Mouse (Mus musculus): ENCODE results near the gene Atp13a2. TPM values are rescaled to one million over a fixed set of nuclear protein-coding genes. Genes with fewer than 3 reads are reported as not detected.

Atp13a2 gene
- polyA plus RNA-seq, 1 experiment from 2014 or later, result 31.4 TPM

- Histone ChIP-seq H3K27ac (no peak overlapping the region), H3K27me3 (replicated peaks) (peaks cover 3% of the 10 kb centered on the region; the same call in 1 of the 2 replicates), H3K9me3 (replicated peaks) (no peaks in the 10 kb centered on the region), H3K4me1 (peaks cover 39% of the 10 kb centered on the region), H3K4me2 (no peak overlapping the region), H3K9ac (no peak overlapping the region), H3K36me3 (peaks cover 37% of the 10 kb centered on the region), H3K4me3 (no peak overlapping the region)
- no peak for ATAC-seq
- WGBS (ENCODE audit: insufficient replicate concordance), result 64% methylated on average over 9 of the region's 9 CpGs
Observed at GRCm38 (mm10) chr4:140963941-140964597, 22.6 kb upstream of the Atp13a2 start.

- H3K4me2 ChIP-seq, result no peak overlapping the region
- 26% methylated on average over 7 of the region's 7 CpGs for WGBS (ENCODE audit: insufficient replicate concordance)
- H3K9me3 ChIP-seq (replicated peaks), result no peaks in the 10 kb centered on the region
- no peak for ATAC-seq
- no peak overlapping the region for H3K9ac ChIP-seq
- H3K36me3 ChIP-seq, result peaks cover 42% of the 10 kb centered on the region
- H3K27ac ChIP-seq, result no peak overlapping the region
- H3K27me3 ChIP-seq (replicated peaks), result no peaks in the 10 kb centered on the region
- no peak overlapping the region for H3K4me3 ChIP-seq
- H3K4me1 ChIP-seq, result peaks cover 39% of the 10 kb centered on the region
Observed at GRCm38 (mm10) chr4:140964620-140965019, 22.1 kb upstream of the Atp13a2 start.

- 79% methylated on average over 11 of the region's 11 CpGs for WGBS (ENCODE audit: insufficient replicate concordance)
- H3K27ac ChIP-seq, result no peak overlapping the region
- H3K9me3 ChIP-seq (replicated peaks), result no peaks in the 10 kb centered on the region
- H3K4me1 ChIP-seq, result peaks cover 23% of the 10 kb centered on the region
- H3K36me3 ChIP-seq, result peaks cover 72% of the 10 kb centered on the region
- no peak overlapping the region for H3K4me2 ChIP-seq
- no peak overlapping the region for H3K4me3 ChIP-seq
- ATAC-seq, result no peak
- H3K9ac ChIP-seq, result no peak overlapping the region
- no peaks in the 10 kb centered on the region for H3K27me3 ChIP-seq (replicated peaks)
Observed at GRCm38 (mm10) chr4:140967386-140968159, 19.1 kb upstream of the Atp13a2 start.

- no peak overlapping the region for H3K4me2 ChIP-seq
- no peak overlapping the region for H3K27ac ChIP-seq
- no peak for ATAC-seq
- no peaks in the 10 kb centered on the region for H3K9me3 ChIP-seq (replicated peaks)
- no peak overlapping the region for H3K4me3 ChIP-seq
- no peaks in the 10 kb centered on the region for H3K27me3 ChIP-seq (replicated peaks)
- peaks cover 96% of the 10 kb centered on the region for H3K36me3 ChIP-seq
- peaks cover 8% of the 10 kb centered on the region; the same call in 1 of the 2 replicates for H3K4me1 ChIP-seq
- H3K9ac ChIP-seq, result no peak overlapping the region
- WGBS (ENCODE audit: insufficient replicate concordance), result 79% methylated on average over 13 of the region's 13 CpGs
Observed at GRCm38 (mm10) chr4:140971691-140972090, 15.0 kb upstream of the Atp13a2 start.

GRCm38 (mm10) chr4:140974408-140974807, 12.3 kb upstream of the Atp13a2 start:
- Histone ChIP-seq H3K4me1 (peaks cover 30% of the 10 kb centered on the region), H3K4me3 (no peak overlapping the region), H3K27ac (no peak overlapping the region), H3K9me3 (replicated peaks) (no peaks in the 10 kb centered on the region), H3K4me2 (no peak overlapping the region), H3K36me3 (peaks cover 97% of the 10 kb centered on the region), H3K27me3 (replicated peaks) (no peaks in the 10 kb centered on the region), H3K9ac (no peak overlapping the region)
- no peak for ATAC-seq
- WGBS (ENCODE audit: insufficient replicate concordance), result 86% methylated on average over 6 of the region's 6 CpGs

- Histone ChIP-seq H3K9ac (no peak overlapping the region), H3K36me3 (peaks cover 97% of the 10 kb centered on the region), H3K4me2 (no peak overlapping the region), H3K27me3 (replicated peaks) (no peaks in the 10 kb centered on the region), H3K4me3 (no peak overlapping the region), H3K4me1 (peaks cover 30% of the 10 kb centered on the region), H3K27ac (no peak overlapping the region), H3K9me3 (replicated peaks) (no peaks in the 10 kb centered on the region)
- no peak for ATAC-seq
- 83% methylated on average over 7 of the region's 7 CpGs for WGBS (ENCODE audit: insufficient replicate concordance)
Observed at GRCm38 (mm10) chr4:140975356-140975755, 11.3 kb upstream of the Atp13a2 start.

GRCm38 (mm10) chr4:140977278-140977677, 9.4 kb upstream of the Atp13a2 start:
- H3K36me3 ChIP-seq, result peaks cover 79% of the 10 kb centered on the region
- H3K4me1 ChIP-seq, result peaks cover 30% of the 10 kb centered on the region
- H3K9ac ChIP-seq, result no peak overlapping the region
- no peaks in the 10 kb centered on the region for H3K9me3 ChIP-seq (replicated peaks)
- WGBS (ENCODE audit: insufficient replicate concordance), result 68% methylated on average over 10 of the region's 10 CpGs
- H3K4me2 ChIP-seq, result no peak overlapping the region
- no peak for ATAC-seq
- H3K4me3 ChIP-seq, result no peak overlapping the region
- no peaks in the 10 kb centered on the region for H3K27me3 ChIP-seq (replicated peaks)
- H3K27ac ChIP-seq, result no peak overlapping the region

GRCm38 (mm10) chr4:140977886-140978692, 8.6 kb upstream of the Atp13a2 start:
- Histone ChIP-seq H3K9me3 (replicated peaks) (no peaks in the 10 kb centered on the region), H3K4me3 (no peak overlapping the region), H3K27ac (no peak overlapping the region), H3K36me3 (peaks cover 71% of the 10 kb centered on the region), H3K9ac (no peak overlapping the region), H3K4me1 (peaks cover 34% of the 10 kb centered on the region), H3K27me3 (replicated peaks) (no peaks in the 10 kb centered on the region), H3K4me2 (0 out of 2 replicates have a peak overlapping the region, but pooled peaks have one; percentile 21)
- 52% methylated on average over 14 of the region's 14 CpGs for WGBS (ENCODE audit: insufficient replicate concordance)
- ATAC-seq, result no peak

- no peak overlapping the region for H3K27ac ChIP-seq
- H3K4me3 ChIP-seq, result no peak overlapping the region
- H3K9me3 ChIP-seq (replicated peaks), result no peaks in the 10 kb centered on the region
- H3K36me3 ChIP-seq, result peaks cover 37% of the 10 kb centered on the region
- H3K27me3 ChIP-seq (replicated peaks), result no peaks in the 10 kb centered on the region; the same call in 1 of the 2 replicates
- no peak overlapping the region for H3K4me2 ChIP-seq
- H3K4me1 ChIP-seq, result peaks cover 48% of the 10 kb centered on the region
- ATAC-seq, result no peak
- H3K9ac ChIP-seq, result no peak overlapping the region
- WGBS (ENCODE audit: insufficient replicate concordance), result 82% methylated on average over 2 of the region's 2 CpGs
Observed at GRCm38 (mm10) chr4:140981605-140982004, 5.1 kb upstream of the Atp13a2 start.

- H3K4me3 ChIP-seq, result no peak overlapping the region
- H3K36me3 ChIP-seq, result peaks cover 26% of the 10 kb centered on the region
- H3K27ac ChIP-seq, result peak overlapping the region; percentile 50; the same call in 1 of the 2 replicates
- no peak for ATAC-seq
- no peaks in the 10 kb centered on the region; the same call in 1 of the 2 replicates for H3K27me3 ChIP-seq (replicated peaks)
- H3K4me2 ChIP-seq, result 0 out of 2 replicates have a peak overlapping the region, but pooled peaks have one; percentile 6
- H3K9me3 ChIP-seq (replicated peaks), result no peaks in the 10 kb centered on the region
- WGBS (ENCODE audit: insufficient replicate concordance), result 50% methylated on average over 4 of the region's 4 CpGs
- H3K4me1 ChIP-seq, result peaks cover 46% of the 10 kb centered on the region
- no peak overlapping the region for H3K9ac ChIP-seq
Observed at GRCm38 (mm10) chr4:140982808-140983207, 3.9 kb upstream of the Atp13a2 start.

- Histone ChIP-seq H3K27ac (peak overlapping the region; percentile 50; the same call in 1 of the 2 replicates), H3K36me3 (peaks cover 20% of the 10 kb centered on the region), H3K4me2 (0 out of 2 replicates have a peak overlapping the region, but pooled peaks have one; percentile 6), H3K4me1 (peaks cover 46% of the 10 kb centered on the region), H3K9ac (no peak overlapping the region), H3K4me3 (no peak overlapping the region), H3K27me3 (replicated peaks) (no peaks in the 10 kb centered on the region; the same call in 1 of the 2 replicates), H3K9me3 (replicated peaks) (no peaks in the 10 kb centered on the region)
- WGBS (ENCODE audit: insufficient replicate concordance), result 10% methylated on average over 9 of the region's 9 CpGs
- ATAC-seq, result peak; percentile 19; the same call in 1 of the 2 replicates
Observed at GRCm38 (mm10) chr4:140983442-140983841, 3.2 kb upstream of the Atp13a2 start.
